Mouse (Mus musculus) thymus, adult 2 months (tissue): ENCODE measurements around the gene C1ql2. TPM values are rescaled to one million over a fixed set of nuclear protein-coding genes. Genes with fewer than 3 reads are reported as not detected.

ENCODE experiments used
- DNase-seq: peaks from one replicate; pipeline ENCODE4 v3.0.0; 2021
- H3K27ac ChIP-seq: fragments of 200-500 bp; 2 replicates; pipeline ENCODE4 v1.5.1; 2012; ENCODE audit warnings: low read length, control low read depth; ENCODE audit not compliant: control insufficient read depth, insufficient read depth
- H3K27me3 ChIP-seq: fragments of 200-500 bp; 2 replicates; pipeline ENCODE4 v1.6.1; 2012; ENCODE audit warnings: mild to moderate bottlenecking, low read length, moderate library complexity, mixed read lengths; ENCODE audit not compliant: control insufficient read depth, insufficient read depth
- H3K36me3 ChIP-seq: fragments of 200-500 bp; 2 replicates; pipeline ENCODE4 v1.6.1; 2012; ENCODE audit warnings: mild to moderate bottlenecking, low read length, moderate library complexity; ENCODE audit not compliant: control insufficient read depth, insufficient read depth
- H3K4me1 ChIP-seq: fragments of 200-500 bp; replicated peaks from 2 replicates; pipeline ENCODE4 v1.6.1; 2012; ENCODE audit warnings: low read length; ENCODE audit not compliant: control insufficient read depth, insufficient read depth
- H3K4me3 ChIP-seq: fragments of 200-500 bp; 2 replicates; pipeline ENCODE4 v1.5.1; 2012; ENCODE audit warnings: mild to moderate bottlenecking, low read length, control low read depth, moderate library complexity; ENCODE audit not compliant: control insufficient read depth, insufficient read depth
- CTCF ChIP-seq: fragments of 200-500 bp; IDR thresholded peaks from 2 replicates; pipeline ENCODE4 v1.5.1; 2012; ENCODE audit warnings: mild to moderate bottlenecking, control low read depth, low read length, moderate library complexity, borderline replicate concordance; ENCODE audit not compliant: control insufficient read depth, poor library complexity, insufficient read depth; ENCODE audit errors: extremely low read depth
- POLR2A ChIP-seq: fragments of 200-500 bp; IDR thresholded peaks from 2 replicates; pipeline ENCODE4 v1.6.1; 2012; ENCODE audit warnings: mild to moderate bottlenecking, low read length, control low read depth, moderate library complexity; ENCODE audit not compliant: control insufficient read depth, poor library complexity, insufficient read depth; ENCODE audit errors: extremely low read depth
- WGBS: fragments of 180-500 bp; shearing (Covaris S2); methylation state at CpG from one replicate; pipeline ENCODE4 v1.1.7; 2018; 5-methylcytosine and 5-hydroxymethylcytosine counted together
- polyA plus RNA-seq: library from polyadenylated mRNA; depleted of rRNA; stranded (reverse); fragments of >200 nt; gene quantifications from 2 replicates; pipeline ENCODE4 v1.2.3, GENCODE M21; 2012; rRNA removed

The C1ql2 gene
- polyA plus RNA-seq = 0.11 and 0.28 TPM in 2 replicates

DNA sequence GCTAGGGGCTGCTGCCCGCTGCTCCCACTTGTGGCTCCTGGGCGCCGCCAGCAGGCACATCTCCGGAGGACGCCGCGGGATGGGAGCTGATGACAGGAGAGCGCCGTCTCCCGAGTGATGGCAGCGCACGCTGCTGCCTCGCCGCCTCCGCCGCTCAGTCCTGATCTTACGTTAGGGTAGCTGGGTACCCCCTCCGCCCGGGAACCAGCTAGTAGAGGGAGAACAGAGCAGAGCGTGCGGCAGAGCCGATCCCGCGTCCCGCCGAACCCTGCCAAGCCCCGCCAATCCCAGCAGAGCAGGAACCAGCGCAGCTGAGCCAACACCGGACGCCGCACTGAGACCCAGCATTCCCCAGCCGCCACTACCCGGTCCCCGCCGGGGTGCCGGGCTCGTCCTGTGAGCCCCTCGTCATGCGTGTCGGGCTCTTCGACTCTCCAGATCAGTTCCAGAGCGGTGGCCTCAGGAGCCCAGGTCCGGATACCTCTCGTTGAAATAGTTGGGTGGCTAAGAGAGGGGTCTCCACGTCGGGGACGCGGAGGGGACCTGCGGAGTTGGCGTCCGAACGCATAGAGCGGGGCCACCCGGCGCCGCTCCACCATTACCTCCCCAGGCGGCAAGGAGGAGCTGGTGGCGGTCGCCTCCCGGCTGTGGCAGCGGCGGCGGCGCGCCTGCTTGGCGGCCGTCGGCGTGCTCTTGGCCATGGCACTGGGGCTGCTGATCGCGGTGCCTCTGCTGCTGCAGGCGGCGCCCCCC is at the start of gene C1ql2:
C1ql2 (plus strand) TSS at position 164 of the 753 bp plus-strand sequence.
- TF ChIP-seq POLR2A (no peak), CTCF (no peak)
- WGBS = 4% methylated on average over 72 of the region's 73 CpGs
- peaks cover 3% of the 10 kb centered on the region for H3K27me3 ChIP-seq

DNA sequence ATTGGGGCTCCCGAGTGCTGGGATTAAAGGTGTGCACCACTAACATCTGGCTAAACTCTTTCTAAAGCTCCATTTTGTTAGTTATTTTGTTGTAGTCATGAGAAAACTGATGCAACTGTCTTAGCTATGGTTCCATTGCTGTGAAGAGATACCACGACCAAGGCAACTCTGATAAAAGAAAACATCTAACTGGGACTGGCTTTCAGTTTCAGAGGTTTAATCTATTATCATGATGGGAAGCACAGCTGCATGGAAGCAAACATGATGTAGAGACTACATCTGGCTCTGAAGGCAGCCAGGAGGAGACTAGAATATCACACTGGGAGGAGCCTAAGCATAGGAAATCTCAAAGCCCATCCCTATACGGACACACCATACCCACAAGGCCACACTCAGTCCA is 48.7 kb upstream of the C1ql2 start:
- no peak overlapping the region for H3K4me3 ChIP-seq
- no peak for TF ChIP-seq POLR2A
- no peak for TF ChIP-seq CTCF
- H3K27me3 ChIP-seq = no peaks in the 10 kb centered on the region
- no peak overlapping the region for H3K27ac ChIP-seq
- DNase-seq = no peak
- 96% methylated on average over 3 of the region's 3 CpGs for WGBS
- no peaks in the 10 kb centered on the region for H3K36me3 ChIP-seq
- H3K4me1 ChIP-seq = no peaks in the 10 kb centered on the region

More for the DNA sequence above, at the start of gene C1ql2:
- Histone ChIP-seq H3K4me3 (no peak within 1 kb of the TSS), H3K27ac (no peak within 1 kb of the TSS), H3K4me1 (no peaks in the 10 kb centered on the region), H3K36me3 (no peaks in the 10 kb centered on the region)
- DNase-seq = no peak

DNA sequence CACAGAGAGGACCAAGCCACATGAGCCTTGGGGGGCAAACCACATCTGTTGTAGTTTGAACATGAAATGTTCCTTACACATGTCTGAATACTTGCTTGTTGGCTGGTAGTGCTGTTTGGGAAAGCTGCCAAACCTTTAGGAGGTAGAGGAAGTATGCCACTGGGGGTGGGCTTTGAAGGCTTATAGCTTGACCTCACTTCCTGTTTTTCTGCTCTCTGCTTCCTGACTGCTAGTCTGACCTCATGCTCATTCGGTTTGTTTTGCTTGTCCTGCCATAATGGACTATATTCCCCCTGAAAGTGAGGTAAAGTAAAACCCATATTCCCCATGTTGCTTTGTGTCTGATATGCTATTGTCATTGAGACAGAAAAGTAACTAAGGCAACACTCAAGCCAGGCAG is 46.6 kb upstream of the C1ql2 start:
- DNase-seq = no peak
- no peak overlapping the region for H3K4me3 ChIP-seq
- no peaks in the 10 kb centered on the region for H3K4me1 ChIP-seq
- H3K36me3 ChIP-seq = no peaks in the 10 kb centered on the region
- H3K27ac ChIP-seq = no peak overlapping the region
- no peak for TF ChIP-seq CTCF
- no peak for TF ChIP-seq POLR2A
- no peaks in the 10 kb centered on the region for H3K27me3 ChIP-seq
- WGBS = 16% methylated on average over 1 of the region's 1 CpGs

DNA sequence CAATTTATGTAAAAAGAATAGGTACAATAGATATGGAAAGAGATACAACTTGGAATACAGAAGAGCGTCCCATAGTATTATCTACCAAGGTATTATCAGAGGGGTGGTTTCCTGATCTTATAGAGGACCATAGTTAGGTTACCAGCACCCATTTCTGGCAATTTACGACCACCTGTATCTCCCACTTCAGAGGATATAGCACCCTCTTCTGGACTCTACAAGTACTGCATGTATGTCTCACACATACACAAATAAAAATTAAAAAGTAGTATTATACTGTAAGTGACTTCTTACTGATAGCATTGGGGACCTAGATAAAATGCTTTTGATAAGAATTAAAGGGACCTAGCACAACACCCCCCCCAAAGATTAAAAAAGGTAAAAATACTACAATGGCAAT is 43.4 kb upstream of the C1ql2 start:
- Histone ChIP-seq H3K27me3 (no peaks in the 10 kb centered on the region), H3K27ac (no peak overlapping the region), H3K36me3 (no peaks in the 10 kb centered on the region), H3K4me3 (no peak overlapping the region), H3K4me1 (no peaks in the 10 kb centered on the region)
- no peak for DNase-seq
- TF ChIP-seq CTCF = no peak
- TF ChIP-seq POLR2A = no peak
- 96% methylated on average over 2 of the region's 2 CpGs for WGBS

DNA sequence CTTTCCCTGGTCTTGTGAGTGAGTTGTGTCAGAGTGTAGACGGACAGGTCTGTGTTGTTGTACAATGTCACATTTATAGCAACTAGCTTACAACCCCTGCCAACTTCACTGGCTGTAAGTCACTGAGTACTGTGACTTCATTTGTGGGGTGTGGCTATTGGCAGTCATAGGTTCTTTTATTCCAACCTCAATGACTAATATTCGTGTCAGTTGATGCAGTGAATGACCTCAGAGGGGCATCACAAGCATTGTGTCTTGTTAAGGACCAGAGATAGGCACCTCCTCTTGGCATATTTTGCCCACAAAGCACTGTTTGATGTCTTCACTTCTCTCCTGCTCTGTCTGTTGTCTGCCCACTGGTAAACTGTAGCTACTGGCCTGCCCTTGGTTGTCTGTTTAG is 34.6 kb upstream of the C1ql2 start:
- Histone ChIP-seq H3K4me3 (no peak overlapping the region), H3K27ac (no peak overlapping the region), H3K36me3 (no peaks in the 10 kb centered on the region), H3K27me3 (no peaks in the 10 kb centered on the region), H3K4me1 (no peaks in the 10 kb centered on the region)
- WGBS = 52% methylated on average over 2 of the region's 2 CpGs
- DNase-seq = no peak
- TF ChIP-seq CTCF = no peak
- TF ChIP-seq POLR2A = no peak

DNA sequence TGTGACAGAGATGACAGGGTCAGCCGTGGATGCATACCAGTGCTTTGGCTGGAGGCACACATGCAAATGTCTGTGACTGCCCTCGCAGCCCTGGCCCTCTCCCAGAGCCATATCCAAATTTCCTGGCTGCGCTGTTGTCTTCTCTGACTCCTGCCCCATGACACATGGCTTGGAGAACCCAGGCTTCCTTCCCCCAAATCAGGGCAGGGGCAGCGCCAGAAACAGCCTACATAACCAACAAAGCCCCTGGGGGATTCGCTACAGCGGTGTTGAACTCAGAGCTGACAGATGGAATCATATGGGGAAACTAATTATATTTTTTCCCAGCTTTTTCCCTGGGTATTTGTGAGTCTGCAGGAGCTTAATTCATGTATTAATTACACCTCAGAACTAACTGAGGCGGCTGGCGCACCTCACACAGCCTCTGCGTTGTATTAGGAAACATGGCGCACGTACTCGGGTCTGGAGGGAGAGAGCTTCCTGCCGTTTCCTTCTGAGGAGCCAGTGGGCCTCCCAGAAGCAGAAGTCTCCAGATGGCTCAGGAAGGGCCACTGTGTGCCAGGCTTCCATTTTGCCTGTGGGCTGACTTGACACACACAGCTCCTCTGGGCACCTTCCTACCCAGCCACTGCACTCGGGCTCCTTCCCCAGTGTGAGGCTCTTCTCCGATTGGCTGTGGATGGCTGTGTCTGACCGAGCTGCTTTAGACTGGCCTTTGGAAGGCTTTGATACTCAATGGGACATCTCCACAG is 18.9 kb upstream of the C1ql2 start:
- H3K36me3 ChIP-seq = no peaks in the 10 kb centered on the region
- H3K27ac ChIP-seq = no peak overlapping the region
- no peaks in the 10 kb centered on the region for H3K4me1 ChIP-seq
- TF ChIP-seq CTCF (no peak), POLR2A (no peak)
- WGBS = 82% methylated on average over 16 of the region's 16 CpGs
- no peaks in the 10 kb centered on the region for H3K27me3 ChIP-seq
- DNase-seq = no peak
- H3K4me3 ChIP-seq = no peak overlapping the region

DNA sequence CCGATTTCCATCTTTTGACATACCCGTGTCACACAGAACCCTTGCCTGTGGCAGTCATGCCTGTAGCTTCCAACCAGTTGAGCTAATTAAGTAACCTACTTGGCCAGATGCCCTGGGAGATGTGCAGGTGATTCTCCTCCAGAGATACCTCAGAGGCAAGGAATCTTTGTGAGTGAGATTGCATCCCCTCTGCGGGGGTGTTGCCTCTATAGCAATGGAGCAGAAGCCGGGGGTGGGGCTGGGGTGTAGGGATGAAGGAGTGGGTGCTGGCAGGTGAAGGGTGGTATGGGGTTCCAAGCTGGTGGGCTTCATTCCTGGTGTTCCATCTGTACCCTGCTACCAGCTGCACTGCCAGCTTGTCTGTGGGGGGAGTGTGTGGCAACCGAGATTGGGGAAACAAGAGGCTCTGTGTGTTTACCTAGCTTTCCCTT is 17.2 kb upstream of the C1ql2 start:
- WGBS = 88% methylated on average over 5 of the region's 5 CpGs
- no peak overlapping the region for H3K4me3 ChIP-seq
- no peaks in the 10 kb centered on the region for H3K36me3 ChIP-seq
- TF ChIP-seq CTCF (no peak), POLR2A (no peak)
- no peak for DNase-seq
- no peaks in the 10 kb centered on the region for H3K27me3 ChIP-seq
- H3K27ac ChIP-seq = no peak overlapping the region
- H3K4me1 ChIP-seq = no peaks in the 10 kb centered on the region
